Mouse (Mus musculus): ENCODE measurements around the gene Nxf1. TPM values are rescaled to one million over a fixed set of nuclear protein-coding genes. Genes with fewer than 3 reads are reported as not detected.
A peak's percentile ranks its signal among the peaks of the same experiment; 100 is the strongest.

Gene Nxf1
- polyA plus RNA-seq, 1 experiment from 2014 or later, result 57.5 TPM

DNA sequence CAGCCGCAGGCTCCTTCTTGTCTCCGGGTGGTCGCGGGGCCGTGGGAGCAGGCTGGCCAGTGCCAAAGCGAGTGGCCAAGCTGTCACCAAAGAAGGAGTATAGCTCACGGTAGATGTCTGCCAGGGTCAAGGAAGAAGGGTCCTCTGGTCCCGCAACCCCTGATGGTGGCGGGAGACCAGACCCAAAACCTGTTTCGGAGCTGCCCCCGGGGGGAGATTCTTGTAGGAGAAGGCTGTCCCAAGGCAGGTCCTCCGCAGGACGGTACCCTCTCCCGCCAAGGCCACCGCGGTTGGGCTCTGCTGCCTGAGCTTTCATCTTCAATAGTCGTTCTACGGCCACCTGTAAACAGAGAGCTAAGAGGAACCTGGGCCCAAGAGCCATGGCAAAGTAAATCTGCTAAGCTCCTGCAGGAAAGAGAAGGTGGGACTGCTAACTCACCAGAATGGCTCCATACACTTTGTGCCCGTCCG lies 18.1 kb downstream of the Nxf1 start:
- peaks cover 4% of the 10 kb centered on the region; the same call in 1 of the 2 replicates for H3K4me1 ChIP-seq (replicated peaks; ENCODE audit: control insufficient read depth, insufficient read depth)
- no peaks in the 10 kb centered on the region for H3K27me3 ChIP-seq (ENCODE audit: control insufficient read depth, insufficient read depth, low read length)
- peak overlapping the region; percentile 98 for H3K27ac ChIP-seq (replicated peaks)
- H3K9me3 ChIP-seq (ENCODE audit: control insufficient read depth, low read length), result no peaks in the 10 kb centered on the region
- H3K4me2 ChIP-seq (replicated peaks; ENCODE audit: low read depth), result peak overlapping the region; percentile 98
- peak overlapping the region; percentile 95 for H3K9ac ChIP-seq (ENCODE audit: low read length)
- peaks cover 3% of the 10 kb centered on the region; the same call in 1 of the 2 replicates for H3K36me3 ChIP-seq (ENCODE audit: control insufficient read depth, insufficient read depth, low read length)
- ATAC-seq (ENCODE audit: low FRiP score, low TSS enrichment) (no peak; the same call in 1 of the 2 replicates), DNase-seq (ENCODE audit: low spot score) (no peak)
- under 1% methylated on average over 20 of the region's 20 CpGs for WGBS
- peak overlapping the region; percentile 82 for H3K4me3 ChIP-seq (ENCODE audit: low read depth, low read length)
- TF ChIP-seq EP300 (optimal IDR thresholded peaks at IDR 0.05) (no peak), CTCF (IDR thresholded peaks at IDR 0.05; ENCODE audit: low read depth) (no peak)

- Histone ChIP-seq H3K4me2 (replicated peaks; ENCODE audit: low read depth) (peak within 1 kb of the TSS; percentile 72), H3K4me3 (ENCODE audit: low read depth, low read length) (peak within 1 kb of the TSS; percentile 71), H3K9ac (ENCODE audit: low read length) (peak within 1 kb of the TSS; percentile 76), H3K4me1 (replicated peaks; ENCODE audit: control insufficient read depth, insufficient read depth) (no peaks in the 10 kb centered on the region), H3K27ac (replicated peaks) (peak within 1 kb of the TSS; percentile 75), H3K9me3 (ENCODE audit: control insufficient read depth, low read length) (no peaks in the 10 kb centered on the region), H3K27me3 (ENCODE audit: control insufficient read depth, insufficient read depth, low read length) (no peaks in the 10 kb centered on the region), H3K36me3 (ENCODE audit: control insufficient read depth, insufficient read depth, low read length) (peaks cover 6% of the 10 kb centered on the region; the same call in 1 of the 2 replicates)
- under 1% methylated on average over 32 of the region's 32 CpGs for WGBS
- peak; percentile 97 for DNase-seq (ENCODE audit: low spot score)
- TF ChIP-seq CTCF (IDR thresholded peaks at IDR 0.05; ENCODE audit: low read depth) (peak; percentile 60), EP300 (optimal IDR thresholded peaks at IDR 0.05) (no peak)
- peak; percentile 99 for ATAC-seq (ENCODE audit: low FRiP score, low TSS enrichment)
Observed at GRCm38 (mm10) chr19:8786008-8786781, 29.3 kb downstream of the Nxf1 start, which contains the start of gene Taf6l. Gene Taf6l (minus strand): TSS chr19:8786417.

DNA sequence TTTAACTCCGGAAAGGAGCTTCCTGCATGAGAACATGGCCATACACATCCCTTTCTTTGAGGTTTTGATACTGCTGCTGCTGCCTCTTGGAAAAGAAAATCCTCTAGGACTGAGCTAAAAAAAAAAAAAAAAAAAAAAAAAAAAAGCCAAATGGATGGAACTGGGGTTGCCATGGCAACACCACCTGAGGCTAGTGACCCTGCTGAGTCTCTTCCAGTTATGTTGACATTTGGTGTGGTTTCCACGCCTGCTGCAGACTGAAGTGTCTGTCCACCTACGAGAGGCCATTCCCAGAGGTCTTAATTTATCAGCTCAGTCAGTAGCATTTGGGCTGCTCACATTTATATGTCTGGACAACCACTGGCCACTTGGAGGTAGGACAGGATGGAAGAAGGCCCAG lies 31.6 kb downstream of the Nxf1 start:
- TF ChIP-seq EP300 (optimal IDR thresholded peaks at IDR 0.05) (no peak), CTCF (IDR thresholded peaks at IDR 0.05; ENCODE audit: low read depth) (no peak)
- no peak for ATAC-seq (ENCODE audit: low FRiP score, low TSS enrichment)
- Histone ChIP-seq H3K9ac (ENCODE audit: low read length) (no peak overlapping the region), H3K9me3 (ENCODE audit: control insufficient read depth, low read length) (no peaks in the 10 kb centered on the region), H3K4me1 (replicated peaks; ENCODE audit: control insufficient read depth, insufficient read depth) (no peaks in the 10 kb centered on the region), H3K27ac (replicated peaks) (no peak overlapping the region), H3K27me3 (ENCODE audit: control insufficient read depth, insufficient read depth, low read length) (no peaks in the 10 kb centered on the region), H3K36me3 (ENCODE audit: control insufficient read depth, insufficient read depth, low read length) (peaks cover 4% of the 10 kb centered on the region; the same call in 1 of the 2 replicates), H3K4me2 (replicated peaks; ENCODE audit: low read depth) (no peak overlapping the region), H3K4me3 (ENCODE audit: low read depth, low read length) (no peak overlapping the region)
- no peak for DNase-seq (ENCODE audit: low spot score)
- 21% methylated on average over 3 of the region's 3 CpGs for WGBS

GRCm38 (mm10) chr19:8789171-8789570 lies 32.3 kb downstream of the Nxf1 start:
- no peaks in the 10 kb centered on the region for H3K4me1 ChIP-seq (replicated peaks; ENCODE audit: control insufficient read depth, insufficient read depth)
- no peak overlapping the region for H3K9ac ChIP-seq (ENCODE audit: low read length)
- no peak overlapping the region for H3K4me3 ChIP-seq (ENCODE audit: low read depth, low read length)
- no peaks in the 10 kb centered on the region for H3K9me3 ChIP-seq (ENCODE audit: control insufficient read depth, low read length)
- DNase-seq (ENCODE audit: low spot score), result no peak
- no peak for TF ChIP-seq CTCF (IDR thresholded peaks at IDR 0.05; ENCODE audit: low read depth)
- TF ChIP-seq EP300 (optimal IDR thresholded peaks at IDR 0.05), result no peak
- peaks cover 9% of the 10 kb centered on the region for H3K36me3 ChIP-seq (ENCODE audit: control insufficient read depth, insufficient read depth, low read length)
- WGBS, result 28% methylated on average over 1 of the region's 1 CpGs
- no peaks in the 10 kb centered on the region for H3K27me3 ChIP-seq (ENCODE audit: control insufficient read depth, insufficient read depth, low read length)
- no peak overlapping the region for H3K27ac ChIP-seq (replicated peaks)
- ATAC-seq (ENCODE audit: low FRiP score, low TSS enrichment), result no peak
- no peak overlapping the region for H3K4me2 ChIP-seq (replicated peaks; ENCODE audit: low read depth)

- no peaks in the 10 kb centered on the region for H3K9me3 ChIP-seq (ENCODE audit: control insufficient read depth, low read length)
- no peak for ATAC-seq (ENCODE audit: low FRiP score, low TSS enrichment)
- H3K36me3 ChIP-seq (ENCODE audit: control insufficient read depth, insufficient read depth, low read length), result peaks cover 9% of the 10 kb centered on the region
- TF ChIP-seq CTCF (IDR thresholded peaks at IDR 0.05; ENCODE audit: low read depth) (no peak), EP300 (optimal IDR thresholded peaks at IDR 0.05) (no peak)
- no peak overlapping the region for H3K27ac ChIP-seq (replicated peaks)
- H3K4me1 ChIP-seq (replicated peaks; ENCODE audit: control insufficient read depth, insufficient read depth), result no peaks in the 10 kb centered on the region
- H3K4me3 ChIP-seq (ENCODE audit: low read depth, low read length), result no peak overlapping the region
- H3K9ac ChIP-seq (ENCODE audit: low read length), result no peak overlapping the region
- no peaks in the 10 kb centered on the region for H3K27me3 ChIP-seq (ENCODE audit: control insufficient read depth, insufficient read depth, low read length)
- no peak overlapping the region for H3K4me2 ChIP-seq (replicated peaks; ENCODE audit: low read depth)
- 77% methylated on average over 7 of the region's 7 CpGs for WGBS
- DNase-seq (ENCODE audit: low spot score), result no peak
Observed at GRCm38 (mm10) chr19:8790171-8790570, 33.3 kb downstream of the Nxf1 start.

Measured in stomach, postnatal 0 days (tissue).